Comparison of ENCODE assay signal across 14 mouse cellular contexts in genomic region chr2:164458535-164458934, GRCm38 (mm10). TPM values are rescaled to one million over a fixed set of nuclear protein-coding genes. Genes with fewer than 3 reads are reported as not detected.
DNase-seq lines count a peak whose midpoint lies in the region; ATAC-seq and TF ChIP-seq lines count a peak whose summit lies in the region.
"Had no signal": no experiment of that assay in that cellular context is flagged by ENCODE, and none has a peak within 500 bp of the region (broad histone marks: within the 10 kb centered on the region; RNA-seq: fewer than 3 reads in every experiment).

No protein-coding gene starts in this region.

- H3K4me2 ChIP-seq in liver, postnatal 0 days (ENCODE audit: low read depth, low read length), result peak overlapping the region; percentile 52; the same call in 1 of the 2 replicates
- H3K4me2 ChIP-seq: hindbrain, embryonic 15.5 days had no signal

- peaks cover 4% of the 10 kb centered on the region; the same call in 1 of the 2 replicates for H3K36me3 ChIP-seq in liver, postnatal 0 days (replicated peaks; ENCODE audit: insufficient read depth, low read length)

- TF ChIP-seq CTCF in liver, postnatal 0 days (IDR thresholded peaks at IDR 0.05; ENCODE audit: low read depth), result no peak

- H3K27me3 ChIP-seq in liver, postnatal 0 days (ENCODE audit: insufficient read depth, low read length), result no peaks in the 10 kb centered on the region
- H3K27me3 ChIP-seq: hindbrain, embryonic 15.5 days had no signal

- peak; percentile 57 for ATAC-seq in liver, postnatal 0 days
- ATAC-seq: forebrain, embryonic 14.5 days had no signal

- peaks cover 25% of the 10 kb centered on the region for H3K4me1 ChIP-seq in liver, postnatal 0 days (ENCODE audit: insufficient read depth)

- WGBS in liver, postnatal 0 days (ENCODE audit: insufficient replicate concordance), result 29% methylated on average over 8 of the region's 8 CpGs

- H3K27ac ChIP-seq in liver, postnatal 0 days (ENCODE audit: low read depth), result peak overlapping the region; percentile 93
- H3K27ac ChIP-seq: hindbrain, embryonic 15.5 days had no signal

- peak; percentile 21 to 37 for DNase-seq in spleen, postnatal 36 days (ENCODE audit: low spot score in 2 of 2)
- DNase-seq in spleen, adult 18-20 months, result no peak
- peak; percentile 83 for DNase-seq in kidney, adult 9 months
- peak; percentile 60 for DNase-seq in liver, postnatal 0 days
- DNase-seq in thymus, adult 18-20 months, result no peak
- DNase-seq in left cerebral cortex, postnatal 14 days (ENCODE audit: low spot score in 2 of 2), result no peak
- no peak for DNase-seq in layer of hippocampus, postnatal 14 days (ENCODE audit: low spot score in 2 of 2)
- DNase-seq: cerebellum, adult 11-12 months had no signal

- no peak overlapping the region for H3K4me3 ChIP-seq in liver, postnatal 0 days (ENCODE audit: low read depth, low read length)
- H3K4me3 ChIP-seq: hindbrain, embryonic 15.5 days; myocyte had no signal

- intact Hi-C loops in left cerebral cortex, postnatal 14 days (cut with DNase I), result loop anchor here (10.0 kb wide), 1 partner anchor 106 kb away; the partner anchor contains the start of gene Wfdc2

- H3K9me3 ChIP-seq in liver, postnatal 0 days (ENCODE audit: low read length), result no peaks in the 10 kb centered on the region
- H3K9me3 ChIP-seq: hindbrain, embryonic 15.5 days had no signal

- TF ChIP-seq EP300 in liver, postnatal 0 days (IDR thresholded peaks at IDR 0.05; ENCODE audit: low read depth), result peak; percentile 86

- 0 out of 2 replicates have a peak overlapping the region, but pooled peaks have one; percentile 2 for H3K9ac ChIP-seq in liver, postnatal 0 days (replicated peaks)
- H3K9ac ChIP-seq: hindbrain, embryonic 15.5 days had no signal

RNA-seq across cellular contexts. Expression of gene Sys1, which starts 1.8 kb away (rescaled TPM):
- polyA plus RNA-seq in liver, postnatal 0 days (2015; fragmentation: Nextera tagmentation; extraction: Ambion mirVana), result 43.5 and 46.2 TPM in 2 replicates
- 10 to 100 TPM; 38.0 to 44.4 TPM for total RNA-seq in left cerebral cortex, postnatal 14 days (2021)
- 10 to 100 TPM; 39.1 to 44.7 TPM for total RNA-seq in layer of hippocampus, postnatal 14 days (2021)

RNA-seq across cellular contexts. Expression of gene Gm20458, which starts 2.2 kb away (rescaled TPM):
- polyA plus RNA-seq in liver, postnatal 0 days (2015; fragmentation: Nextera tagmentation; extraction: Ambion mirVana), result 5.8 and 6.1 TPM in 2 replicates
- 10 to 100 TPM in 1 of 2 experiments, 1 to 10 TPM in 1; 1.9 to 12.2 TPM for total RNA-seq in left cerebral cortex, postnatal 14 days (2021)
- total RNA-seq in layer of hippocampus, postnatal 14 days (2021), result 10 to 100 TPM; 12.7 to 18.8 TPM
- total RNA-seq: megakaryocyte progenitor cell, adult 5-6 weeks had no signal

RNA-seq across cellular contexts. Expression of gene Sdc4, which starts 14.8 kb away (rescaled TPM):
- polyA plus RNA-seq in liver, postnatal 0 days (2015; fragmentation: Nextera tagmentation; extraction: Ambion mirVana), result 194 and 208 TPM in 2 replicates
- total RNA-seq in left cerebral cortex, postnatal 14 days (2021), result 10 to 100 TPM; 60.0 to 79.0 TPM
- total RNA-seq in layer of hippocampus, postnatal 14 days (2021), result 100 to 1,000 TPM; 117 to 137 TPM
- total RNA-seq: megakaryocyte progenitor cell, adult 5-6 weeks had no signal

RNA-seq across cellular contexts. Expression of gene Trp53tg5, which starts 15.0 kb away (rescaled TPM):
- not detected in 2 replicates for polyA plus RNA-seq in liver, postnatal 0 days (2015; fragmentation: Nextera tagmentation; extraction: Ambion mirVana)
- total RNA-seq in left cerebral cortex, postnatal 14 days (2021), result not detected
- not detected for total RNA-seq in layer of hippocampus, postnatal 14 days (2021)
- total RNA-seq: left cerebral cortex, adult 18-20 months; megakaryocyte progenitor cell, adult 5-6 weeks had no signal
- polyA plus RNA-seq: embryonic facial prominence, embryonic 11.5 days; forebrain, embryonic 14.5 days; hindbrain, embryonic 15.5 days; myocyte had no signal

RNA-seq across cellular contexts. Expression of gene Dbndd2, which starts 27.4 kb away (rescaled TPM):
- polyA plus RNA-seq in liver, postnatal 0 days (2015; fragmentation: Nextera tagmentation; extraction: Ambion mirVana), result 2.7 TPM in 2 replicates
- total RNA-seq in left cerebral cortex, postnatal 14 days (2021), result 100 to 1,000 TPM; 112 to 116 TPM
- 10 to 100 TPM; 87.6 to 88.0 TPM for total RNA-seq in layer of hippocampus, postnatal 14 days (2021)

Comparison
In these comparisons a context has a peak if more than half of its experiments do, and no peak if none do; other contexts are left out.
1. DNase-seq: peak in spleen, postnatal 36 days (2 of 2), kidney, adult 9 months (single experiment) and liver, postnatal 0 days (single experiment); none in spleen, adult 18-20 months (0 of 2), thymus, adult 18-20 months (0 of 2), left cerebral cortex, postnatal 14 days (0 of 2) and layer of hippocampus, postnatal 14 days (0 of 2).